Mouse (Mus musculus) kidney, adult 2 months (tissue): ENCODE measurements at regions not wholly inside any gene's neighbourhood (a gene's known extent, or its start where the extent isn't known, plus 50 kb on each side); places are given as distances from the start of the nearest gene placed in this dataset.

Experiments
- DNase-seq: peaks from one replicate; pipeline ENCODE4 v3.0.0; 2021
- H3K27ac ChIP-seq: fragments of 200-500 bp; 2 replicates; pipeline ENCODE4 v1.5.1; 2012; ENCODE audit warnings: low read depth, low read length, control low read depth, inconsistent platforms; ENCODE audit not compliant: insufficient read depth
- H3K27me3 ChIP-seq: fragments of 200-500 bp; replicated peaks from 2 replicates; pipeline ENCODE4 v1.6.1; 2012; ENCODE audit warnings: mild to moderate bottlenecking, moderate library complexity, low read length, inconsistent platforms; ENCODE audit not compliant: control insufficient read depth, insufficient read depth
- H3K36me3 ChIP-seq: fragments of 200-500 bp; 2 replicates; pipeline ENCODE4 v1.6.1; 2012; ENCODE audit warnings: mild to moderate bottlenecking, moderate library complexity, low read length, inconsistent platforms; ENCODE audit not compliant: control insufficient read depth, insufficient read depth
- H3K4me1 ChIP-seq: fragments of 200-500 bp; 2 replicates; pipeline ENCODE4 v1.6.1; 2011; ENCODE audit warnings: low read length; ENCODE audit not compliant: control insufficient read depth, insufficient read depth
- H3K4me3 ChIP-seq: fragments of 200-500 bp; 2 replicates; pipeline ENCODE4 v1.5.1; 2011; ENCODE audit warnings: mild to moderate bottlenecking, low read depth, low read length, control low read depth; ENCODE audit not compliant: insufficient read depth
- CTCF ChIP-seq: fragments of 200-500 bp; conservative IDR thresholded peaks from 2 replicates; pipeline ENCODE4 v1.5.1; 2011; ENCODE audit warnings: low read depth, mild to moderate bottlenecking, control low read depth, low read length, moderate library complexity, mixed read lengths; ENCODE audit not compliant: insufficient read depth, insufficient read length
- POLR2A ChIP-seq: fragments of 200-500 bp; IDR thresholded peaks from one replicate; pipeline ENCODE4 v1.6.1; 2011; ENCODE audit warnings: low read depth, low read length, control low read depth
- WGBS: fragments of 180-500 bp; shearing (Covaris S2); methylation state at CpG from one replicate; pipeline ENCODE4 v1.1.7; 2018; 5-methylcytosine and 5-hydroxymethylcytosine counted together

GRCm38 (mm10) chr3:77717840-77718239 lies 1568.5 kb downstream of the Rapgef2 start:
- 72% methylated on average over 1 of the region's 1 CpGs for WGBS
- no peak for TF ChIP-seq CTCF
- no peak for TF ChIP-seq POLR2A
- Histone ChIP-seq H3K36me3 (no peaks in the 10 kb centered on the region), H3K27ac (no peak overlapping the region), H3K4me3 (no peak overlapping the region), H3K27me3 (no peaks in the 10 kb centered on the region), H3K4me1 (no peaks in the 10 kb centered on the region)
- DNase-seq, result no peak

- no peaks in the 10 kb centered on the region for H3K36me3 ChIP-seq
- TF ChIP-seq CTCF (no peak), POLR2A (no peak)
- no peaks in the 10 kb centered on the region for H3K4me1 ChIP-seq
- no peak for DNase-seq
- H3K27ac ChIP-seq, result no peak overlapping the region
- no peaks in the 10 kb centered on the region for H3K27me3 ChIP-seq
- H3K4me3 ChIP-seq, result no peak overlapping the region
Observed at GRCm38 (mm10) chr3:77695571-77695970, 1590.7 kb downstream of the Rapgef2 start.

GRCm38 (mm10) chr3:77666366-77666765 lies 1592.3 kb downstream of the Fstl5 start:
- no peaks in the 10 kb centered on the region for H3K36me3 ChIP-seq
- no peak for TF ChIP-seq CTCF
- TF ChIP-seq POLR2A, result no peak
- DNase-seq, result no peak
- no peak overlapping the region for H3K4me3 ChIP-seq
- H3K27me3 ChIP-seq, result no peaks in the 10 kb centered on the region
- no peaks in the 10 kb centered on the region for H3K4me1 ChIP-seq
- WGBS, result 87% methylated on average over 2 of the region's 2 CpGs
- H3K27ac ChIP-seq, result no peak overlapping the region

- no peaks in the 10 kb centered on the region for H3K27me3 ChIP-seq
- no peak for DNase-seq
- WGBS, result 91% methylated on average over 3 of the region's 3 CpGs
- H3K4me1 ChIP-seq, result no peaks in the 10 kb centered on the region
- H3K4me3 ChIP-seq, result no peak overlapping the region
- no peak overlapping the region for H3K27ac ChIP-seq
- no peak for TF ChIP-seq CTCF
- TF ChIP-seq POLR2A, result no peak
- H3K36me3 ChIP-seq, result no peaks in the 10 kb centered on the region
Observed at GRCm38 (mm10) chr3:77653881-77654280, 1579.8 kb downstream of the Fstl5 start.
